Mouse (Mus musculus): ENCODE results near the gene Eif4e1b. TPM values are rescaled to one million over a fixed set of nuclear protein-coding genes. Genes with fewer than 3 reads are reported as not detected.
"Not testable (repeated sequence)": the region's sequence is repeated elsewhere in the genome, so short reads cannot be mapped to it uniquely, and the experiment has no call there.

Eif4e1b gene
- total RNA-seq, 4 experiments from 2014 or later: not detected

DNA sequence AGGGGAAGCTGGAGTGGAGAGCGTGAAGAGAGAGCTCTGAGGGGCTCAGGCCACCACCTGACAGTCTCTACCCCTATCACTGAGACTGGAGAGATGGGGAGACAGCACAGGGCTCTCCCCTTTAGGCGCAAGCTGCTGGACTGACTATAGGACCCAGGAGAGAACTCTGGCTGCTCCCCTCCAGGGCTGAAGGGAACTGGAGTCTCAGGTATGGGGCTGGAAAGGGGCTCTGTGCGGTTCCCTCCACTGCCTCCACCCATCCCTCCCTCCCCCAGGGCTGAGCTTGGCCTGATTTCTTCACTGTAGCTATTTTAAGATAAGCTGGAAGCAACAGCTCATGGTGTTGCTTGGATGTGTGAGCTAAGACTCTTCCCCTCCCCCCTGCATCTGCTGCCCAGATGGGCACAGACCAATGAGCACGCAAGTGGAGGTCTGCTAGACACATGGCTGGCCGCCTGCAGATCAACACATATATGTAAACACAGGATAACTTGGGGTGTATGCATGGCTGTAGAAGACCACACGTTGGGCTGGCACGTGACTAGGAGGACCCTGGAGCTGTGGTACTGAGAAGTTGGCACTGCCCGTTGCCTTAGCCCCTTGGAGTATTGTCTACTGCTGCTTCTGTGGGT, 23.5 kb upstream of the Eif4e1b start:
- no peak for DNase-seq

DNA sequence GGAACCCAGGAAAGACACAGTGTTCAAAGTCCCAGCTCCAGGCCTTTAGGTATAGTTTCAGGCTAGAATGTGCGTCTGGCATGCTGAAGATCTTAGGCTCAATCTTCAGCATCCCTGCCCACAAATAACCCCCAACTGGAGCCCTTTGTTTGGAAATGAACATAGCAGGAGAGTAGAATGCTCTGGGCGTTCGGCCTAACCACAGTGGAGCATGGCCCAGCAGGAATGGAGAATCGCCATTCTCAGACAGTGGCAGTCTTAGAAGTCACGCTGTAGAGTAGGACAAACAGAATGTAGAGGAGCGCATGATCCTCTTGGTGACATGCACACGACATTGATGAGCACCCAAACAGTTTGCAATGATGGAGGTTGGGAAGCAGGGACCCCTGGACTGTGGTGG, 22.9 kb upstream of the Eif4e1b start:
- no peak for DNase-seq

DNA sequence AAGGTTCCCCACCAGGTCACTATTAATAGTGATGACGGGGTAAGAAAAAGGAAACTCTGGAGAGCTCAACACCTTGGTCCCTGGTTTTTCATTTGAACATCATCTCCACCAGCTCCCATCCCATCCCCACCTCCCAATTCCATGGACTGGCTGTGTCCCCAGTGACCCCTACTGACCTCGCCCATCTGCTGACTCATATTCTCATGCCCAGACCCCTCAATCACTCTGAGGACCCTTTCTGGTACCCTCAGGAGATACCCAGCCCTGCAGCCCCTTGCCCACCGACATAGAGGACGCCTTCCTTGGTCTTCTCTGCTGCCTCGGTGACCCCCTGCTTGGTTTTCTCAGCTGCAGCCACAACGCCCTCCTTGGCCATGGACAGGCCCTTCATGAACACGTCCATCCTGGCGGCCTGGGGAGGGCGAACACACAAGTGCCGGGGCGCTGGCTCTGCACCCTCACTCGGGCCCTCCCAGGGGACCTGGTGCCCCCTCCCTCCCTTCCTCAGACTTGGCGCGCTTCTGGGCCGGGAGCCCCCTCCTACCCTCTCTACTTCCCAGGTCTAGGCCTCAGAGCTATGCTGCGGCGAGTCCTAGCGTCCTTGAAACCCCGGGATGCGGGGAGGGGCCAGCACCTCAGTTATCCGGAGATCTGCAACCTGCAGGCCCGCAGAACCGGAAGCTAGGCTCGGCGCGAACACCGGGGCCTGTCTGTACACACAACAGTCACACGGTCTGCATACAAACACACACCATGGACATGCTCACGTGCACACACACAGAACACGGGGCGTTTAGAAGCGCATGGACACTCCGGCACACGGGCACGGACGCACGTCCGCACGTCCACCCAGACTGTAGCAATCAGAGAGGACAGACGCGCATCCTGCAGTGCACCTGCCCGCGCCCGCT, 18.3 kb upstream of the Eif4e1b start:
- no peak for DNase-seq

DNA sequence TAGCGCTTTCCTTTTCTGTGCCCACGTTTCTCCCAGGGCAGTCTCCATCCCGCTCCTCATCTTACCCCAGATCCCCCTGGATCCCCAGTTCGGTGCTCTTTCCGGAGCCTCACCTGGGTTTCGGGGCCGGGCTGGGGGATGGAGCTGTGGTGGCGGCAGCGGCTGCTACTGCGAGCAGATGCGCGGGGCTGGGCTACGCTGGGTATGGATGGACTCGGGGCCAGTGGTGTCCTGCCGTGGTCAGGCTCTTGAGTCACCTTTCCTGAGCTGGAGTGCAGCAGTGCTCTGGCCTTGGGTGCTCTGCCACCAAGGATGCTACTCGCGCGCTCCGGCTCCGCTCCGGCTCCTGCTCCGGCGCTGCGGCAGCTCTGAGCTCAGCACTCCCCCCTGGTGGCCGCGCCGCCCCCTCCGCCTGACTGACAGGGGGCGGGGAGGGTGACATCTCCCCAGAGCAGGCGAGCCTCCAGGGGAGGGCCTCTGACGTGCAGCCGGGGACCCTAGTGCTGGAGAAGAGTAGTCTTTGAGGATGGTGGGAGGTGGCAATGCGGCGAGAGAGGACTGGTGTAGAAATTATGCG, 17.5 kb upstream of the Eif4e1b start, which contains the start of gene Sncb:
Gene Sncb, minus strand, starts transcription at position 404 of the 577 bp plus-strand sequence.
- DNase-seq: peak; percentile 33

DNA sequence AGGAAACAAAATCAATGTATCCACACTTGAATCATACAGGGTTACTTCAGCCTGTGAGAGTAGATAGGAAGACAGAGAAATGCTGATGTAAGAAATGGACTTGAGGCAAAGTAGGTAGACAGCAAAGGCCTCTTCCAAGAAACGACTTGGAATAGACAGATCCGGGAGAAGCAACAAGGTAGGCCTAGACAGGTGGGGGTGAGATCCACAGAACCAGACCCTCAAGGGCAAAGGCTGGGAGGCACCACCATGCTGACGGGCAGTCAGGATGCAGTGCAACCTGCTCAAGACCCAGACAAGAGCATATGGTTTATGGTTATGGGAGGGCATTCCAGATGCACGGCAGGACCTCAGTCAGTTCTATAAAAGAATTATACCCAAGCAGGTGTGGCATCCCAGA, 16.8 kb upstream of the Eif4e1b start:
- no peak for DNase-seq

DNA sequence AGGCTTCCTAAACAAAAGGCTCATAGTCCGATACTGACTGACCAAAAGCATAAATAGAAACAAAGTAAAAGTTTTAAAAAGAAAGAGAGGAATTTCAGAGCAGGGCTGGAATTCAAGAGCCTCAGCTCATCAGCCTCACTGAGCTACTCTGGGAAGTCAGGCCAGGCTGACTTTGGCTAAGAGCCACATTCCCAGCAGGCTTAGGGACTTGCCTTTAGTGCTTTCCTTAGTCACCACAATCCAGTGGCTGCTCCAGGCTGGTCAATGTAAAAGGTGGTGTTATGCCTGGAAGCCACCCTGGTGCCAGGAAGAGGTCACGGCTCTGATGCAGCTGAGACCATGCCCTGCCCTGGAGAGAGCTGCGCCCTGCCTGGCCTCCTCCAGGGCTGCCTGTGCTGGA, 3.2 kb upstream of the Eif4e1b start:
- DNase-seq: no peak

DNA sequence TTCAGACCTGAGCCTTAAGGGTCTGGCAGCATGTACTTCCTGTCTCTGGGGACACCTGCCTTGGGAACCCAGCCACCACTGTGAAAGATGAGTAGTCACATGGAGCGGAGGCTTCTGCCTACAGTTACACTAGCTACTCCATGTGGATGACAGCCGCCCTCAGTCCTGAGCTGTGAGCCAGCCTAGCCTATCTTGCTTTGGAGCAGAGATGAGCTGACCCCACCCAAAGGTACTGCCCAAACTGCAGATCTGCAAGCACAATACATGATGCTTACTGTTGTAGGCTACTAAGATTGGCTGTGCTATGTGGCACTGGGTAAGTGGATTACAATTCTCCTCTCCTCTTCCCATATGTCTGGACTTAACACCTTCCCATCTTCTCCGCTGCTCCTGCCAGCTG, 2.7 kb upstream of the Eif4e1b start:
- no peak for DNase-seq

DNA sequence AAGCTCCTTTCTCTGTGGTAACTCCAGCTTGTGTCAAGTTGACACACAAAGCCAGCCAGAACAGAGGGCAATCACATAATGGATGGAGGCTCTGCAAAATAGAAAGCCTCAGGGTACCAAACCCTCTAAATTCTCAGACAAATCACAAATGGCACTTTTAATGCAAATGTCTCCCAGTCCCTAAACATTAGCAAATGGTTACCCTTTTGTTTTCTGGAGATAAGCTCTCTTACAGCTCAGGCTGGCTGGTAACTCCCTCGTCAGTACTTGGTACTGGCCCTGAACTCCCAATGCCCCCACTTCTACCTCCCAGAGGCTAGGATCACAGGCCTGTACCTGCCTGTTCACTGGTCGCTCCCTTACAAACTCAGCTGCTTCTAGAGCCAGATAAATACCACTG, 563 bp upstream of the Eif4e1b start:
- DNase-seq: no peak

DNA sequence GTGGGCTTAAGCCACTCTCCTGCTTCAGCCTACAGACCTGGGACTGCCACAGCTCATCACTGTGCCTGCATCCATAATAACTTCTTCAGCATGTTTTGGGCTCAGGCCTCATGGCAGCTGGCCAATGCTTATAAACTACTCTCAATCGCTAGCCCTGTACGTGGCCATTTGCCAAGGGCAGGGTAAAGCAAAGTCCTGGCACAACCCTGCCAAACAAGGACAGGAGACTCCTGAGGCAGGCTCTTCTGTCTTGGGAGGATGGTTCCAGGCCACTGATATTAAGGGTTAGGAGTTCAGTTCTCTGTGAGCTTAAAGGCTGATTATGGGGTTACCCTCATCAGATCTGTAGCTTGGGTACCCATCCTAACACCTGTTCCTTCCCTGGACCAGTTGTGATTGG, 3.8 kb downstream of the Eif4e1b start:
- not testable (repeated sequence) for DNase-seq

DNA sequence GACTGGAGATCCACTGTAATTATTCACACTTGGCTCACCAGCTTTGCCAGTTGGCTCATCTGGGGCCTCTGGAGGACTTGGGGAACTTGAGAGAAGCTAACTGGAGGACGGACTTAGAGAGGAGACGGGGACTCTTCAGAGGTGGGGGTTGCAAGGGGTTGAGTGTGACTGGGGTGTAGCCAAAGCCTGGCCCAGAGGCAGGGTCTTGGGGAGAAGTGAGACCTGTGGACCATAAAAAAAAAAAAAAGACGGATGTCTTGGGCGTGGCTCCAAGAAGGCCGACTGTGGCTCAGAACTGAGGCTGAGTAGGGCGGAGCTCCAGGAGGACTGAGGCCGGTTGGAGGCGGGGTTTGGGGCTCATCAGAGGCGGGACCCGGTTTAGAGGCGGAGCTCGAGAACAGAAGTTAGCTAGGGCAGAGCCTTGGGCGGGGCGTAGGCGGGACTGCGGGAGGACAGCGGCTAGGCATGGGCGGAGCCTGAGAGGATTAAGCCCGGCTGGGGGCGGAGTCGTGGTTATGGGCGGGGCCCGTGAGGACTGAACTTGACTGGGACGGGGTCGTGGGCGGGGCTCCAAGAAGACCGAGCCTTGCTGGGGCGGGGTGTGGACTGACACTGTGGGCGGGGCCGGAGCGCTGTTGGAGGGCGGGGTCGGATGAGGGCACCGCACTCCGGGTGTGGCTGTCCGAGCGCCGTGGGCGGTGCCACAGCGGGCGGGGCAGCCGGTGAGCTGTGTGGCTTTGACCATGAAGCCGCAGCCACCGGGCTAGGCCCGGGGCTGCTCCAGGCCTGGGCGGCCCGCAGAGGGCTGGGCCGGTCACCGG, 5.2 kb downstream of the Eif4e1b start, which contains the start of gene Tspan17:
Gene Tspan17, plus strand, starts transcription at position 638 of the 821 bp plus-strand sequence.
- peak; percentile 98 for DNase-seq

DNA sequence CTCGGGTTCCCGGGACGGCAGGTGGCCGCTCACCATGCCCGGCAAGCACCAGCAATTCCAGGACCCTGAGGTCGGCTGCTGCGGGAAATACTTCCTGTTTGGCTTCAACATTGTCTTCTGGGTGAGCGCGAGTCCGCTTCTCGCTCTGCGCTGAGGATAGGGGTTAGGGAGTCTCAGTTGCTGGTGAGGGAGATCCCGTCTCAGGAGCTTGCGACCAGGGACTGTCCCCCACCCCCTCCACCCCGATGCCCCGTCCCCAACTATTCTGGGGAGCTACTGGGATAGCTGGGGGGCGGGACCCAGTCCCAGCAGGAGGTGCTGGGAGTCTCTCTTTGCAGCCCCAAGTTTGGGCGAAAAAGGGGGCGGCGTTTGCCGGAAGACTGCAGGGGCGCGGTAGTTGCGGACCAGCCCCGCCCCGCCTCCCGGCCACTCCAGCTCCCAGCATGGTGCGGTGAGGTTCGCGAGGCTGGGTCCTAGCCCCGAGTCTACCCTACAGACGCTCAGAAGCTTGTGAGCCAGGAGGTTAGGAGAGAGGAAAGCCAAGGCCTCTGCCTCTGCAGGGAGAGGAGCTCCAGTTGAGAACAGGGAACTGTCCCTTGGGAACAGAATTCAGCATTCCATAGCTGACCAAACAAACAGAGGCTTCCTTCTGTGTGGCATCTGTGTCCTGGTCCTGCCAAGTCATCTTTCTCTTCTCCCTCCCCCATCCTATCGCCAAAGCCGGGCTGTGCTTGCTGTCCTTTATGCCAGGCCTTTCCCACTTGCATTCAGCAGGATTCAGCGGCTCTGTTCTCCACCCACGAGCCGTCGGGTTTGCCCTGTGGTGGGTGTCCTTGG, 6.0 kb downstream of the Eif4e1b start:
- DNase-seq: peak; percentile 40

DNA sequence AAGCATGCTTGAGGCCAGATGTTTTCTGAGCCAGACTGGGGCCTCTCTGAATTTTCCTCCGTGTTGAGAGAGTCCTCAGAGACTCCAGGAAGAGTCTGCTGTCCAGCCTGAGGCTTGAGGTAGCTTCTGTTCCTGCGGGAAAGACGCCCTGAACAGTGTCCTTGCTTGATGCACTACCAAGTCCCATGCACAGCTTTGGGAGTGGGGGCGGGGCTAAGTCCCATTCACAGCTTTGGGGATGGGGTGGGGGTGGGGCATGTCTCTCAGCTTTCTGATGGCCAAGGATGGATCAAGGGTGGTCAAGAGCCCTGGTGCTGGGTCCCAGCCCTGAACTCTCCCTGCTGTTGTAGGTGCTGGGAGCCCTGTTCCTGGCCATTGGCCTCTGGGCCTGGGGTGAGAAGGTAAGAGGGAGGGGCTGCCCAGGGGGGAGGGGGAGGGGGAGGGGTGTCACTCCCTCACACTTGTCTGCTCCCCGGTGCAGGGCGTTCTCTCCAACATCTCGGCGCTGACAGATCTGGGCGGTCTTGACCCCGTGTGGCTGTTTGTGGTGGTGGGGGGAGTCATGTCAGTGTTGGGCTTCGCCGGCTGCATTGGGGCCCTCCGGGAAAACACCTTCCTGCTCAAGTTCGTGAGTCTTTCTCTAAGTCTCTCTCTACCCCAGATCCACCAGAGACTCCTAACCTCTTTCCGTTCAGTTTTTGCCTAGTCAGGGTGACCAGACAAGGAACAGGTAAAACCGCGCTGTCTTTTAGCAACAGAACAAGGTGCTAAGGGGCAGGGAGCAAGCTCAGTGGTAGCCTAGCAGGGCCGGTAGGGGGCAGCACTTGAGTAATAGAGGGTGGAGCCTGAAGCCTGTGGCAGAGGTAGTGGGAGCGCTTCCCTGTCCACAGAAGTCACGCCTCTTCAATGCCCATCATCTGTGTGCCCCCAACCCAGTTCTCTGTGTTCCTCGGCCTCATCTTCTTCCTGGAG, 8.7 kb downstream of the Eif4e1b start:
- DNase-seq: no peak

DNA sequence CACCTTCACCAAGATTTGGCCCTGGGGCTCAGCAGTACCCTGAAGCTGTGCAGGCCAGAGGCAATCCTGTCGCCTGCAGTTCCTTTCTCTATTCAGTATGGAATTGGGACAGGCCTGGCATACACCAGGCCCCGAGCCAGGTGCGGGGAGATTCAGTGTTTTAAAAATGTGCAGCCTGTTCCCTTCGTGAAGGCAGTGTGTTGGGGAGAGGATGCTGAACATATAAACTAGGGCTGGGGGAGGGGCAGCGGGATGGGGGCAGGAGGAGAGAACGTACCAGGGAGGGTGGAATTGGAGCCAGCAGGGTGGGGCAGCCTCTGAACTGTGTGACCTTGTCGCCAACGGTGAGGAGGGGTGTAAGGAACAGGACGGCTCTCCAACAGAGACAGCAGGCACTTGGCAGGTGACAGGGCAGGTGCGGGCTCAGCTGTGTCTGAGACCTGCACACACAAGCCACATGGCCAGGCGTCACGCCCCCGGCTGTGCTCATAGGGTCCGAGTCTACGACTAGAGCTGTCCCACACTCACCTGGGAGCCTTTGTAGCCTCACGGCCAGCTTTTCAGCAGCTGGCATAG, 10.3 kb downstream of the Eif4e1b start:
- no peak for DNase-seq

DNA sequence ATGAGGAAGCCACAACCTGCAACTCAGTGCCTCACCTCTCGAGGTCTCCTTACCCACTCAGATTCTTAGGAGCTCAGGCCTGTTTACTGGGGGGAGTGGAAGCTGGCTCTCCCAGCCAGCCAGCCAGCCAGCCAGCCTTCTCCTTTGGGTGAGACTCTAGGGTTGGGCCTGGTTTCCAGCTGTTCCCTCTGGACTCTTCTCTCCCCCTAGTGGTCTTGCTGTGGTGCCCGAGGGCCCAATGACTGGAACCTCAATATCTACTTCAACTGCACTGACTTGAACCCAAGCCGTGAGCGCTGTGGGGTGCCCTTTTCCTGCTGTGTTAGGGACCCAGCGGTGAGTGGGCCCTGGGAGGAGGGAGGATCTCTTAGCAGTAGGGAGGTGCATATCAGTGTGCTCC, 11.0 kb downstream of the Eif4e1b start:
- no peak for DNase-seq

DNA sequence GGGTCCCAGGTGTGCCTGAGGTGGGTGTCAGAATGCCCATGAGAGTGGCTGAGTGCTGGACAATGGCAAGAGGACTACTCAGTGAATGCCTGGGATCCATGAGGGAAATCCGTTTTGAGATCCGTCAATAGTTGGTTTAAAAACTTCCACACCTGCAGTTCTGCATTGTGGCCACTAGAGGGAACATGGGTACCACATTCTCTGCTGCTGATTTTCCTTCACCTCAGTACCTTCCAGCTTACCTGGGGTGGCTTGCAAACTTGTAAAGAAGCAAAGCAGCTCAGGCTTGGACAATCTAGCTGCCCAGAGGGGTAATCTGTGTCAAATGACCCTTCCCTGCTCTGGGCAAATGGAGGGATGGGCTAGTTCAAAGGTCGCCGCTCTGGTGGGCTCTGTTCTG, 13.6 kb downstream of the Eif4e1b start:
- DNase-seq: no peak

DNA sequence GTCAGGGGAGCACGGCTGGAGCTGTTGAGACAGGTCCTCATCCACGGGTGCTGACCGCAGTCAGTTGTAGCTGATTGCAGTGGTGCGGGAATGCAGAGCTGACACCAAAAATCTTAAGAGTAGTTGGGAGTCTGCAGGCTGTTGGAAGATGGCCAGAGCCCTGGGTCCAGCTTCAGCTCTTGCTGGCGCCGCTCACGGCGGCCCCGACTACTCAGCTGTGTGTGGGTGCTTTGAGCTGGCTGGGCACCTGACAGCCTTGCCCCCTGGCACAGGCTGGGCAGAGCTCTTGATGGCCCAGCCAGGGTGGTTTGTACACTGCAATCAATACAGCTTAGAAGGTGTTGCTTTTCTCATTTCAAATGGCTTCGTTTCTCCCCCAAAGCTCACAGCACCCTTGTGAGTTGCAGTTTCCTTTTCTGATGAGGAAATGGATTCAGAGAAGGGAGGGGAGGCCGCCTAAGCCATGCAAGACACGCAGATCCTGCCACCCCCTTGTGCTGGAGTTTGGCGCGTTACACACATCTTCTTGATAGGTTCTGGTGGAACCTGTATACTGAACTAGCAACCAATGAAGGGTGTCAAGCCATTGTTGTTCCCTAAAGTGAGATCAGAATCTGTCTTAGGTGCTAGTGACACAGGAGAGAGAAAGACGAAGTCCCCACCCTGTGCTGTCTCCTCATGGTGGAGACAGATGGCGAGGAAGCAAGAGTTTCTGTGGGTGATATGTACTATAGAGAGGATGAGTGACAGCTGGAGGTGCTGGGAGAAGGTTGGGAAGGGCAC, 14.3 kb downstream of the Eif4e1b start:
- no peak for DNase-seq

DNA sequence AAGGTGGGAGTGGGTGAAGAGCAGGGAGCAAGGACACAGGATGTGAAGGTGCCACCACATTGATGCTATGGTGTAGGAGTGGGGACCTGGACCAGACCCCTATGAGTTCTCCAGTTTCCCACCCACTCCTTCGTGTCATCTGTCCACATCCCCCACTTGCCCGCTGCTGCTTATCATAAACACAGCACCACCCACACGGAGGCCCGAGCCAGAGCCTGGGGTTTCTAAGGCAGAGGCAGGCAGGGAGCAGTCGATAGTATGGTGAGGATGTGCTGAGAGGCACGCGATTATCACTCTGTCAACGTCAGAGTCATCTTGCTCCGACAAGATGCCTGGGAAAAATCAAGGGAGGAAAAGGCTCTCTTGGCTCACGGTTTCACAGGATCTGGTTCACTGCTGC, 14.9 kb downstream of the Eif4e1b start:
- DNase-seq: no peak

DNA sequence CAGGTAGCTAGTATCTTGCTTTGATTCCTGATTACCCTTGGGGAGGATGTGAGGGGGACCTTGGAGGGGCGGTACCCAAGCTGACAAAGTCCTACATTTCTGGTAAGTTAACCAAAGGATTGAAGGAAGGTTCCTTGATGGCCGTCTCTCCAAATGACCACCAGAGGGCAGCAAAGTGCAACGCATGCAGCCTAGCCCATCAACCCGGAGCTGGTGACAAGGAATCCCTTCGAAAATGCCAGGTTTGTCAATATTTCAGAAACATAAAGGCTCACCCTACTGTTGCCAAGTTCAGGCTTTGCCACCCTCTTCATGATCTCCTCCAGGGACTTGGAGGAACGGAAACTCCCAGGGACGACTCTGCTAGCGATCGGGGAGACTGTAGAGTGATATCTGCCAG, 15.9 kb downstream of the Eif4e1b start:
- peak; percentile 51 for DNase-seq

DNA sequence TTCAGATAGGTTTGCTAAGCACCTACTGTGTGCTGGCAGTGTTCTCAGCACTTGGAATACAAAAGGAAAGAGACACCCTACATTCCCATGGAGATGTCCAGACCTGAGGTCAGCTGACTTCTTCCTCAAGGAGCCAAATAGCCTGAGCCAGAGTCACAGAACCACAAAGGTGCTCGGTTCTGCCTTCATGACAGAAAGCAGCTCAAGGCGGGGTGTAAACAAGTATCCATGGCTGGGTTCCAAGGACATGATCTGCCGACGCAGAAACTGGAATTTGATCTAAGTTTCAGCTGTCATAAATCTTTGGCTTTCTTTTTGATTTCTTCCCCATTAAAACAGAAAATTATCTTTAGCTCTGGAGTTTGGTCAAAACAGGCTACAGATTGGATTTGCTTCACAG, 16.4 kb downstream of the Eif4e1b start:
- no peak for DNase-seq
